Mouse (Mus musculus): ENCODE data around the gene Eif5a. TPM values are rescaled to one million over a fixed set of nuclear protein-coding genes. Genes with fewer than 3 reads are reported as not detected.
A peak's percentile ranks its signal among the peaks of the same experiment; 100 is the strongest.

Eif5a gene
- polyA plus RNA-seq, 1 experiment, result 653 TPM

- TF ChIP-seq CTCF (IDR thresholded peaks at IDR 0.05; ENCODE audit: insufficient read depth, low read depth, low read length) (no peak), POLR2A (IDR thresholded peaks at IDR 0.05; ENCODE audit: insufficient read depth, low read depth, low read length) (no peak; the same call in 1 of the 2 replicates)
- Histone ChIP-seq H3K27ac (ENCODE audit: insufficient read depth, low read depth, low read length) (peak overlapping the region; percentile 92), H3K4me1 (ENCODE audit: control insufficient read depth, insufficient read depth, low read length) (peaks cover 14% of the 10 kb centered on the region), H3K4me3 (ENCODE audit: insufficient read depth, low read depth, low read length) (peak overlapping the region; percentile 67)
- WGBS, result under 1% methylated on average over 42 of the region's 42 CpGs
Observed at GRCm38 (mm10) chr11:69901406-69901846, 20.3 kb downstream of the Eif5a start.

- H3K4me3 ChIP-seq (ENCODE audit: insufficient read depth, low read depth, low read length), result peak within 1 kb of the TSS; percentile 67
- TF ChIP-seq CTCF (IDR thresholded peaks at IDR 0.05; ENCODE audit: insufficient read depth, low read depth, low read length) (no peak), POLR2A (IDR thresholded peaks at IDR 0.05; ENCODE audit: insufficient read depth, low read depth, low read length) (peak; percentile 65; the same call in 1 of the 2 replicates)
- H3K4me1 ChIP-seq (ENCODE audit: control insufficient read depth, insufficient read depth, low read length), result peaks cover 14% of the 10 kb centered on the region
- H3K27ac ChIP-seq (ENCODE audit: insufficient read depth, low read depth, low read length), result peak within 1 kb of the TSS; percentile 92
- WGBS, result under 1% methylated on average over 38 of the region's 38 CpGs
Observed at GRCm38 (mm10) chr11:69900471-69901405, 21.0 kb downstream of the Eif5a start, which contains the start of the genes 2810408A11Rik and Neurl4. 2810408A11Rik (minus strand) TSS chr11:69900987. Neurl4 (plus strand) TSS chr11:69901072.

DNA sequence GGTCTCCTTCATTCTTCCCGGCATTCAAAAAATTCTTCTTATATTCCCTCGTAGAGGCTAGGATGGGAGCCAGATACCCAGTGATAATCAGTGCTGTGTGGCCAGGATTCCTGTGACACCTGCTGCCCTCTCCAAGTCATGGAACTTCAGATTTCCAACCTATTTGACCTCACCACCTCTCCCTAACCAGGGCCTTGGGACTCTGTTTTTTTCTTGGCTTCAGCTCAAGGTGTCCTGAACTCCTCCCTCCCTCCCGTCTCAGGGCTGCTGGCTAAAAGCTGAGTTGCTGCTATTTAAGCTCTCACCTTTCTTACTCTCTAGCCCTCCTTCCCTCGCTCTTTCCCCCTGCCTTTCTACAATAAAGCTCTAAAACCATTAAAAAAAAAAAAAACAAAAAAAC lies 21.9 kb downstream of the Eif5a start:
- TF ChIP-seq POLR2A (IDR thresholded peaks at IDR 0.05; ENCODE audit: insufficient read depth, low read depth, low read length), result no peak
- no peak for TF ChIP-seq CTCF (IDR thresholded peaks at IDR 0.05; ENCODE audit: insufficient read depth, low read depth, low read length)
- H3K27ac ChIP-seq (ENCODE audit: insufficient read depth, low read depth, low read length), result no peak overlapping the region
- H3K4me3 ChIP-seq (ENCODE audit: insufficient read depth, low read depth, low read length), result no peak overlapping the region
- WGBS, result 15% methylated on average over 4 of the region's 4 CpGs
- peaks cover 14% of the 10 kb centered on the region for H3K4me1 ChIP-seq (ENCODE audit: control insufficient read depth, insufficient read depth, low read length)

DNA sequence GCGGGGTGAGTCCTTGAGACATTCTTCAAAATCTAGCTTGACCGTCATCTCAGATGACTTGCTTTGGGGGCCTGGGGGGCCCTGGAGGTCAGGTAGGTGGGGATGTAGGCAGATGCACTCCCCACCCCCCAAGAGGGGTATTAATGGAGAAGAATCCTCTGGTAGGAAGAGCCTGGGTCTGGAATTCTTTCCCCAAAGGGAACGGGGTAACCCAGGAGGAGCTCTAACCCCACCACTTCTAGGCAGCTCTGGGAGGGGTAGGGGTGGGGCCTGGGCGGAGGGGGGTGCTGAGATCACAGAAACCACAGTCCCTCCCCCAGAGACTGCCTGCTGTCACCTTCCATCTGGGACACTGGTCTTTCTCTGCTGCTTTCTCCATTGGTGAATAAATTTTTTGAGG lies 26.5 kb downstream of the Eif5a start, which contains the start of gene Acap1:
TSS of gene Acap1 (minus strand) at position 249 of the 400 bp plus-strand sequence.
- WGBS, result 88% methylated on average over 4 of the region's 4 CpGs
- Histone ChIP-seq H3K27ac (ENCODE audit: insufficient read depth, low read depth, low read length) (no peak within 1 kb of the TSS), H3K4me3 (ENCODE audit: insufficient read depth, low read depth, low read length) (no peak within 1 kb of the TSS; the same call in 1 of the 2 replicates), H3K4me1 (ENCODE audit: control insufficient read depth, insufficient read depth, low read length) (peaks cover 2% of the 10 kb centered on the region; the same call in 1 of the 2 replicates)
- TF ChIP-seq POLR2A (IDR thresholded peaks at IDR 0.05; ENCODE audit: insufficient read depth, low read depth, low read length) (no peak), CTCF (IDR thresholded peaks at IDR 0.05; ENCODE audit: insufficient read depth, low read depth, low read length) (no peak)

DNA sequence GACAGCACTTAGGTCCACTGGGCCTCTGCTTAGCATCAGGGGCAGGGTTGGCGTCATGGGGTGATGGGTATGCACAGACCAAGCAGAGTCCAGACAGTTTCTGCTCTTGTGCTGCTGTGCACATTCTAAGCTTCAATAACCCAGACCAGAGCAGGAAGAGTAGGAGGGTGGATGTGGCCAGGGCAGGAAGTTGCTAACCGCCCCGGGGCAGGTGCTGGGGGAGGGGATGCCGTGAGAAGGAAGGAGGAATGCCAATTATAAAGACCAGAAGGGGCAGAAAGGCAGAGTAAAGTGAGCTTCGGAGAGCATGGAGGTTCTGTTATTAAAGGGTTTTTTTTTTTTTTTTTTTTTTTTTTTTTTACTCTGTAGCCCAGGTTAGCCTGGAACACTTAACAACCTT lies 27.1 kb downstream of the Eif5a start:
- no peak overlapping the region; the same call in 1 of the 2 replicates for H3K4me3 ChIP-seq (ENCODE audit: insufficient read depth, low read depth, low read length)
- TF ChIP-seq POLR2A (IDR thresholded peaks at IDR 0.05; ENCODE audit: insufficient read depth, low read depth, low read length), result no peak
- TF ChIP-seq CTCF (IDR thresholded peaks at IDR 0.05; ENCODE audit: insufficient read depth, low read depth, low read length), result no peak
- WGBS, result 76% methylated on average over 5 of the region's 5 CpGs
- no peaks in the 10 kb centered on the region for H3K4me1 ChIP-seq (ENCODE audit: control insufficient read depth, insufficient read depth, low read length)
- no peak overlapping the region for H3K27ac ChIP-seq (ENCODE audit: insufficient read depth, low read depth, low read length)

GRCm38 (mm10) chr11:69891482-69891881 lies 30.3 kb downstream of the Eif5a start:
- Histone ChIP-seq H3K4me1 (ENCODE audit: control insufficient read depth, insufficient read depth, low read length) (no peaks in the 10 kb centered on the region), H3K4me3 (ENCODE audit: insufficient read depth, low read depth, low read length) (no peak overlapping the region), H3K27ac (ENCODE audit: insufficient read depth, low read depth, low read length) (no peak overlapping the region; the same call in 1 of the 2 replicates)
- 44% methylated on average over 4 of the region's 4 CpGs for WGBS
- no peak for TF ChIP-seq POLR2A (IDR thresholded peaks at IDR 0.05; ENCODE audit: insufficient read depth, low read depth, low read length)
- TF ChIP-seq CTCF (IDR thresholded peaks at IDR 0.05; ENCODE audit: insufficient read depth, low read depth, low read length), result no peak

DNA sequence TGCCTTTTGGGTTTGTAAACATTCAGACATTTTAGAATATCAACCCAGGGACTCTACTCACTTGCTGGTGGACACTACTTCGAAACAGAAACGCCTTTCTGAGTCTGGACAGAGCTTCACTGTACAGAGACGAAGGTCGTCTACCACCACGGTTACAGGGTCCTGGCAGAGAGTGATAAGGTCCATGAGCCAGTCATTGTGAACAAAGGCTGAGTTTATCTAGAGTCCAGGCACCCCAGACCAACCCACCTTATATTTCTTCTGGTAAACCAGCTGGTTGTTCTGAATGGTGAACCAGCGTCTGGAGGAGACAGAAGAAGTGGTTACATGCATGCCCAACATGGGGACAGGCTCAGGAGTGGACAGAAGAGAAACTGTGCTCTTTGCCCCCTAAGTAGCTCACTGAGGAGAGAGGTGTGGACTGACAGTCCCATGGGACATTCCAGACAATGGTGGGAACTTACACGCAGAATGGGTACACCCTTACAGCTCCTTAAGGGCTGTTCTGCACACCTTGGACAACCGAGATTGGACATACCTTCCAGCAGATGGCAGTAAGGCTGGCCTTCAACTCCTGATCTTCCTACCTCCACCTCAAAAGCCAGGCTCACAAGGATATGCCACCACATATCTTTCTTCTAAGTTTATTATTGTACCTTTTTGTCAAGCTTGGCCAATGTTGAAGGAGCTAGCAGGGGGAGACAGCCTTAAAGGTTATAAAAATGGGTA lies 34.7 kb downstream of the Eif5a start:
- Histone ChIP-seq H3K27ac (ENCODE audit: insufficient read depth, low read depth, low read length) (no peak overlapping the region), H3K4me1 (ENCODE audit: control insufficient read depth, insufficient read depth, low read length) (no peaks in the 10 kb centered on the region), H3K4me3 (ENCODE audit: insufficient read depth, low read depth, low read length) (no peak overlapping the region)
- 68% methylated on average over 8 of the region's 8 CpGs for WGBS
- no peak for TF ChIP-seq CTCF (IDR thresholded peaks at IDR 0.05; ENCODE audit: insufficient read depth, low read depth, low read length)
- no peak for TF ChIP-seq POLR2A (IDR thresholded peaks at IDR 0.05; ENCODE audit: insufficient read depth, low read depth, low read length)

DNA sequence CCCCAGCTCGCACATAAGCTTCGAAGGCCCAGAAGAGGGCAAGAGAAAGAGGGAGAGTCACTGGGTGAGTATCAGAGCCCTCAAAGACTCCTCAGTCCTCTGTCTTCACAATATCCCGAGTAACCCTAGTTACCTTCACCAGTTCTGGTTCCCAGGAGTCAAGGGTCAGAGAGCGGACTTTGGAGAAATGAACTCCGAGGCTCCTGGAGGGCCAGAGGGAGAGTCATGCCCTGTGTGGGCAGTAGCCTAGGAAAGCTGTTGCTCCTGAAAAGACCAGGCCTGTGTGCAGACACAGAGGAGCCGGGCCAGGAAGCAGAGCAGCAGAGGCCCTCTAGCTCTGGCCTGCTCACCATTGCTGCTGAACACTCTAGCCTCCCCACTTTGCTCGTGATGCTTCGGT lies 37.1 kb downstream of the Eif5a start:
- Histone ChIP-seq H3K4me1 (ENCODE audit: control insufficient read depth, insufficient read depth, low read length) (peaks cover 11% of the 10 kb centered on the region), H3K4me3 (ENCODE audit: insufficient read depth, low read depth, low read length) (no peak overlapping the region), H3K27ac (ENCODE audit: insufficient read depth, low read depth, low read length) (no peak overlapping the region)
- TF ChIP-seq POLR2A (IDR thresholded peaks at IDR 0.05; ENCODE audit: insufficient read depth, low read depth, low read length) (no peak), CTCF (IDR thresholded peaks at IDR 0.05; ENCODE audit: insufficient read depth, low read depth, low read length) (no peak)
- WGBS, result 86% methylated on average over 8 of the region's 8 CpGs

Data from olfactory bulb, adult 2 months (tissue).